ENCODE assay signal across 10 mouse cellular contexts in the genomic region with DNA sequence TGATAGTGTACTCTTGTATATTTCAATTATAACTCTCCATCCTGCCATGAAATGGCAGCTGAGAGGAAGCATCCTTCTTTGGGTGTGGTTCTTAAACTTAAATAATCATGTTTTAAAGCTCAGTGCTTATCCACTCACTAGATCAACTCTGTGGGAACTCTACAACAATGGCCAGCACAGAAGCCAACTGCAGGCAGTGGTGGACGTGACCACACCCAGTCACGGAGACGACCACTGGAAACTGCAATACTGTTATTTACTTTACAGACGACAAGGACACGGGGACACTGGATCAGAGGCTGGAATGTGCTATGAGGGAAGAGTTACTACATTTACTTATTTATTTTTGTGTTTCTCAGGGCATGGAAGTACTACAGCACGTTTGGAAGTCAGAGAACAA.
"Had no signal": no experiment of that assay in that cellular context is flagged by ENCODE, and none has a peak within 500 bp of the region (broad histone marks: within the 10 kb centered on the region; RNA-seq: fewer than 3 reads in every experiment).

No protein-coding gene starts in this region.

- ATAC-seq: liver, postnatal 0 days; midbrain, embryonic 13.5 days had no signal

- H3K4me2 ChIP-seq: limb, embryonic 12.5 days; liver, embryonic 13.5 days; midbrain, embryonic 13.5 days had no signal

- DNase-seq: kidney, adult 8-10 months; kidney, postnatal 25 days; layer of hippocampus, postnatal 36 days; liver; liver, embryonic 13.5 days; liver, postnatal 0 days; right cerebral cortex, postnatal 14 days; thymus, postnatal 36 days had no signal

- H3K27ac ChIP-seq: limb, embryonic 12.5 days; liver, embryonic 13.5 days; midbrain, embryonic 13.5 days had no signal

- H3K4me1 ChIP-seq: liver, embryonic 13.5 days; midbrain, embryonic 13.5 days had no signal

- H3K9ac ChIP-seq: limb, embryonic 12.5 days; liver, embryonic 13.5 days; liver, postnatal 0 days; midbrain, embryonic 13.5 days had no signal

- H3K36me3 ChIP-seq: limb, embryonic 12.5 days; liver, embryonic 13.5 days; midbrain, embryonic 13.5 days had no signal

- H3K9me3 ChIP-seq: limb, embryonic 12.5 days; liver, embryonic 13.5 days; midbrain, embryonic 13.5 days had no signal

- H3K27me3 ChIP-seq: liver, embryonic 13.5 days had no signal

- H3K4me3 ChIP-seq: limb, embryonic 12.5 days; liver, embryonic 13.5 days; midbrain, embryonic 13.5 days had no signal
